Mouse (Mus musculus) brain, embryonic 14.5 days (tissue): Measurements from ENCODE around the gene Dgkg.

Experiments used
- CTCF ChIP-seq: fragments of 200-500 bp; IDR thresholded peaks from 2 replicates; pipeline ENCODE4 v1.5.1; 2012; ENCODE audit warnings: inconsistent platforms, mild to moderate bottlenecking, moderate library complexity, borderline replicate concordance; ENCODE audit not compliant: insufficient read depth, insufficient read length; ENCODE audit errors: extremely low read depth
- POLR2A ChIP-seq: fragments of 200-500 bp; IDR thresholded peaks from 2 replicates; pipeline ENCODE4 v1.6.1; 2012; ENCODE audit warnings: mild to moderate bottlenecking, inconsistent platforms, borderline replicate concordance; ENCODE audit not compliant: poor library complexity, insufficient read depth, insufficient read length, severe bottlenecking; ENCODE audit errors: extremely low read depth

- TF ChIP-seq POLR2A, result no peak
- TF ChIP-seq CTCF, result no peak
Measured at GRCm38 (mm10) chr16:22655812-22656211, 1.2 kb downstream of the Dgkg start.
